Mouse (Mus musculus) lung, embryonic 14.5 days (tissue): ENCODE measurements at regions not wholly inside any gene's neighbourhood (a gene's known extent, or its start where the extent isn't known, plus 50 kb on each side); places are given as distances from the start of the nearest gene placed in this dataset.
A peak's percentile ranks its signal among the peaks of the same experiment; 100 is the strongest.

Source experiments
- ATAC-seq: fragments of 200-750 bp; cut with Nextera tagmentation; 2 replicates; pipeline ENCODE4 v1.8.0; 2017; ENCODE audit warnings: mild to moderate bottlenecking, moderate TSS enrichment, moderate library complexity; ENCODE audit not compliant: insufficient read depth
- DNase-seq: peaks from one replicate; pipeline ENCODE4 v3.0.0-alpha.2; 2015
- H3K27ac ChIP-seq: fragments of 300-500 bp; sonication (generic); 2 replicates; pipeline ENCODE4 v1.5.1; 2014; ENCODE audit warnings: low read depth, mild to moderate bottlenecking, moderate library complexity
- H3K27me3 ChIP-seq: fragments of 300-500 bp; sonication (generic); 2 replicates; pipeline ENCODE4 v1.6.1; 2014; ENCODE audit warnings: low read length, control low read depth; ENCODE audit not compliant: insufficient read depth
- H3K36me3 ChIP-seq: fragments of 300-500 bp; sonication (generic); 2 replicates; pipeline ENCODE4 v1.6.1; 2014; ENCODE audit warnings: control low read depth; ENCODE audit not compliant: insufficient read depth
- H3K4me1 ChIP-seq: fragments of 300-500 bp; sonication (generic); 2 replicates; pipeline ENCODE4 v1.6.1; 2014; ENCODE audit warnings: antibody characterized with exemption, control low read depth; ENCODE audit not compliant: insufficient read depth
- H3K4me2 ChIP-seq: fragments of 300-500 bp; sonication (generic); 2 replicates; pipeline ENCODE4 v1.6.1; 2014; ENCODE audit warnings: mild to moderate bottlenecking
- H3K4me3 ChIP-seq: fragments of 300-500 bp; sonication (generic); 2 replicates; pipeline ENCODE4 v1.5.1; 2014; ENCODE audit warnings: low read depth, low read length
- H3K9ac ChIP-seq: fragments of 300-500 bp; sonication (generic); 2 replicates; pipeline ENCODE4 v1.6.1; 2014
- H3K9me3 ChIP-seq: fragments of 300-500 bp; sonication (generic); 2 replicates; pipeline ENCODE4 v1.6.1; 2016; ENCODE audit warnings: low read depth, low read length, control low read depth
- CTCF ChIP-seq: IDR thresholded peaks from 2 replicates; pipeline ENCODE4 v1.5.1; 2016; ENCODE audit warnings: antibody characterized with exemption, low read depth
- WGBS: fragments of 180-500 bp; shearing (Covaris S2); extraction: QIAGEN DNeasy Blood & Tissue Kit; methylation state at CpG from one replicate; pipeline ENCODE4 v1.1.7; 2014; 5-methylcytosine and 5-hydroxymethylcytosine counted together

- Histone ChIP-seq H3K4me2 (peak overlapping the region; percentile 29; the same call in 1 of the 2 replicates), H3K4me1 (no peaks in the 10 kb centered on the region; the same call in 1 of the 2 replicates), H3K36me3 (no peaks in the 10 kb centered on the region), H3K9ac (no peak overlapping the region), H3K27ac (peak overlapping the region; percentile 39), H3K4me3 (no peak overlapping the region), H3K9me3 (no peaks in the 10 kb centered on the region), H3K27me3 (no peaks in the 10 kb centered on the region)
- ATAC-seq (peak; percentile 86), DNase-seq (peak; percentile 85)
- peak; percentile 39 for TF ChIP-seq CTCF
- WGBS = 16% methylated on average over 8 of the region's 8 CpGs
Measured at GRCm38 (mm10) chr4:12506851-12507551, 335.2 kb upstream of the Fam92a start.

GRCm38 (mm10) chr4:12501086-12501485 lies 329.3 kb upstream of the Fam92a start:
- 72% methylated on average over 8 of the region's 8 CpGs for WGBS
- no peaks in the 10 kb centered on the region for H3K4me1 ChIP-seq
- TF ChIP-seq CTCF = no peak
- H3K27ac ChIP-seq = no peak overlapping the region
- H3K27me3 ChIP-seq = no peaks in the 10 kb centered on the region
- no peak overlapping the region for H3K9ac ChIP-seq
- no peak for ATAC-seq
- no peaks in the 10 kb centered on the region for H3K9me3 ChIP-seq
- H3K4me3 ChIP-seq = no peak overlapping the region
- H3K4me2 ChIP-seq = no peak overlapping the region
- no peaks in the 10 kb centered on the region for H3K36me3 ChIP-seq
- no peak for DNase-seq

- DNase-seq (no peak), ATAC-seq (peak; percentile 24; the same call in 1 of the 2 replicates)
- 21% methylated on average over 4 of the region's 4 CpGs for WGBS
- Histone ChIP-seq H3K36me3 (no peaks in the 10 kb centered on the region), H3K4me2 (no peak overlapping the region), H3K4me1 (no peaks in the 10 kb centered on the region), H3K27ac (no peak overlapping the region), H3K9me3 (no peaks in the 10 kb centered on the region), H3K27me3 (no peaks in the 10 kb centered on the region), H3K4me3 (no peak overlapping the region), H3K9ac (no peak overlapping the region)
- no peak for TF ChIP-seq CTCF
Measured at GRCm38 (mm10) chr4:12498426-12498825, 326.6 kb upstream of the Fam92a start.

GRCm38 (mm10) chr4:12492468-12492867 lies 320.7 kb upstream of the Fam92a start:
- no peak overlapping the region for H3K4me2 ChIP-seq
- H3K9me3 ChIP-seq = no peaks in the 10 kb centered on the region
- no peak for DNase-seq
- no peaks in the 10 kb centered on the region for H3K27me3 ChIP-seq
- TF ChIP-seq CTCF = no peak
- H3K4me1 ChIP-seq = no peaks in the 10 kb centered on the region
- no peak overlapping the region for H3K27ac ChIP-seq
- H3K4me3 ChIP-seq = no peak overlapping the region
- no peaks in the 10 kb centered on the region for H3K36me3 ChIP-seq
- no peak overlapping the region for H3K9ac ChIP-seq
- no peak for ATAC-seq
- 59% methylated on average over 2 of the region's 2 CpGs for WGBS

GRCm38 (mm10) chr4:12491306-12491705 lies 319.5 kb upstream of the Fam92a start:
- H3K27ac ChIP-seq = no peak overlapping the region
- H3K36me3 ChIP-seq = no peaks in the 10 kb centered on the region
- ATAC-seq (no peak), DNase-seq (no peak)
- no peaks in the 10 kb centered on the region for H3K27me3 ChIP-seq
- H3K4me3 ChIP-seq = no peak overlapping the region
- no peak for TF ChIP-seq CTCF
- H3K9ac ChIP-seq = no peak overlapping the region
- H3K4me1 ChIP-seq = no peaks in the 10 kb centered on the region
- WGBS = 74% methylated on average over 6 of the region's 6 CpGs
- H3K9me3 ChIP-seq = no peaks in the 10 kb centered on the region
- no peak overlapping the region for H3K4me2 ChIP-seq

- Histone ChIP-seq H3K4me2 (no peak overlapping the region), H3K36me3 (no peaks in the 10 kb centered on the region), H3K27me3 (no peaks in the 10 kb centered on the region), H3K27ac (no peak overlapping the region), H3K4me1 (no peaks in the 10 kb centered on the region), H3K9ac (no peak overlapping the region), H3K4me3 (no peak overlapping the region), H3K9me3 (no peaks in the 10 kb centered on the region)
- ATAC-seq (no peak), DNase-seq (peak; percentile 50)
- no peak for TF ChIP-seq CTCF
- 43% methylated on average over 3 of the region's 3 CpGs for WGBS
Measured at GRCm38 (mm10) chr4:12490066-12490465, 318.3 kb upstream of the Fam92a start.

- Histone ChIP-seq H3K36me3 (no peaks in the 10 kb centered on the region), H3K4me3 (no peak overlapping the region), H3K9me3 (no peaks in the 10 kb centered on the region), H3K4me1 (no peaks in the 10 kb centered on the region), H3K27ac (no peak overlapping the region), H3K4me2 (no peak overlapping the region), H3K9ac (no peak overlapping the region), H3K27me3 (no peaks in the 10 kb centered on the region)
- 53% methylated on average over 6 of the region's 6 CpGs for WGBS
- no peak for TF ChIP-seq CTCF
- ATAC-seq (no peak), DNase-seq (no peak)
Measured at GRCm38 (mm10) chr4:12489358-12489757, 317.5 kb upstream of the Fam92a start.

GRCm38 (mm10) chr4:12481481-12481880 lies 309.7 kb upstream of the Fam92a start:
- H3K9me3 ChIP-seq = no peaks in the 10 kb centered on the region
- H3K4me1 ChIP-seq = no peaks in the 10 kb centered on the region
- H3K36me3 ChIP-seq = no peaks in the 10 kb centered on the region
- no peaks in the 10 kb centered on the region for H3K27me3 ChIP-seq
- ATAC-seq (no peak), DNase-seq (no peak)
- H3K27ac ChIP-seq = no peak overlapping the region
- 71% methylated on average over 4 of the region's 4 CpGs for WGBS
- no peak overlapping the region for H3K4me3 ChIP-seq
- TF ChIP-seq CTCF = no peak
- H3K9ac ChIP-seq = no peak overlapping the region
- no peak overlapping the region for H3K4me2 ChIP-seq
